Mouse (Mus musculus) bone marrow macrophage, adult 2 months (primary cell): Measurements from ENCODE around the gene Dse. TPM values are rescaled to one million over a fixed set of nuclear protein-coding genes. Genes with fewer than 3 reads are reported as not detected.

Experiments used
- H3K27ac ChIP-seq: 2 replicates; pipeline ENCODE4 v1.5.1; 2012; ENCODE audit warnings: low read depth, low read length; ENCODE audit not compliant: insufficient read depth
- H3K4me1 ChIP-seq: 2 replicates; pipeline ENCODE4 v1.6.1; 2012; ENCODE audit warnings: low read length; ENCODE audit not compliant: control insufficient read depth, insufficient read depth
- H3K4me3 ChIP-seq: 2 replicates; pipeline ENCODE4 v1.5.1; 2012; ENCODE audit warnings: mild to moderate bottlenecking, low read length, moderate library complexity; ENCODE audit not compliant: insufficient read depth
- CTCF ChIP-seq: IDR thresholded peaks from 2 replicates; pipeline ENCODE4 v1.5.1; 2012; ENCODE audit warnings: low read depth, mild to moderate bottlenecking, low read length, moderate library complexity
- POLR2A ChIP-seq: IDR thresholded peaks from 2 replicates; pipeline ENCODE4 v1.6.1; 2012; ENCODE audit warnings: mild to moderate bottlenecking, low read depth, low read length, borderline replicate concordance
- polyA plus RNA-seq: library from polyadenylated mRNA; stranded (reverse); fragments of >200 nt; gene quantifications from 2 replicates; pipeline ENCODE4 v1.2.4, GENCODE M21; 2012; ENCODE audit not compliant: missing spikeins, insufficient read depth, insufficient read length

Dse gene
- polyA plus RNA-seq, 1 experiment: 104 TPM

GRCm38 (mm10) chr10:34184956-34185355, 22.6 kb downstream of the Dse start:
- Histone ChIP-seq H3K4me1 (peaks cover 47% of the 10 kb centered on the region), H3K27ac (no peak overlapping the region), H3K4me3 (no peak overlapping the region)
- TF ChIP-seq CTCF (no peak), POLR2A (no peak)

GRCm38 (mm10) chr10:34183731-34184130, 23.8 kb downstream of the Dse start:
- peaks cover 40% of the 10 kb centered on the region for H3K4me1 ChIP-seq

GRCm38 (mm10) chr10:34175870-34176606, 31.5 kb downstream of the Dse start:
- TF ChIP-seq CTCF: no peak
- TF ChIP-seq POLR2A: no peak
- H3K4me1 ChIP-seq: peaks cover 42% of the 10 kb centered on the region
- H3K4me3 ChIP-seq: no peak overlapping the region
- peak overlapping the region; percentile 14 for H3K27ac ChIP-seq

More at GRCm38 (mm10) chr10:34183731-34184130, 23.8 kb downstream of the Dse start:
- Histone ChIP-seq H3K4me3 (no peak overlapping the region), H3K27ac (no peak overlapping the region)
- TF ChIP-seq POLR2A (no peak), CTCF (no peak)

GRCm38 (mm10) chr10:34172663-34173282, 34.7 kb downstream of the Dse start:
- H3K27ac ChIP-seq: peak overlapping the region; percentile 67
- TF ChIP-seq POLR2A (no peak), CTCF (no peak)
- H3K4me3 ChIP-seq: no peak overlapping the region
- H3K4me1 ChIP-seq: peaks cover 54% of the 10 kb centered on the region

- no peak for TF ChIP-seq POLR2A
- TF ChIP-seq CTCF: no peak
- Histone ChIP-seq H3K4me1 (peaks cover 50% of the 10 kb centered on the region), H3K27ac (peak overlapping the region; percentile 67), H3K4me3 (no peak overlapping the region)
Measured at GRCm38 (mm10) chr10:34171660-34172059, 35.9 kb downstream of the Dse start.

GRCm38 (mm10) chr10:34171191-34171590, 36.3 kb downstream of the Dse start:
- peak overlapping the region; percentile 67 for H3K27ac ChIP-seq
- no peak for TF ChIP-seq CTCF
- no peak for TF ChIP-seq POLR2A
- H3K4me1 ChIP-seq: peaks cover 48% of the 10 kb centered on the region
- no peak overlapping the region for H3K4me3 ChIP-seq

- no peak overlapping the region for H3K4me3 ChIP-seq
- TF ChIP-seq POLR2A (no peak), CTCF (no peak)
- no peak overlapping the region for H3K27ac ChIP-seq
- H3K4me1 ChIP-seq: peaks cover 22% of the 10 kb centered on the region
Measured at GRCm38 (mm10) chr10:34166971-34167370, 40.5 kb downstream of the Dse start.

GRCm38 (mm10) chr10:34155796-34156554, 51.5 kb downstream of the Dse start:
- no peak overlapping the region for H3K27ac ChIP-seq
- H3K4me3 ChIP-seq: no peak overlapping the region
- TF ChIP-seq CTCF (no peak), POLR2A (no peak)
- H3K4me1 ChIP-seq: peaks cover 15% of the 10 kb centered on the region

- H3K4me3 ChIP-seq: no peak overlapping the region
- TF ChIP-seq CTCF: no peak
- TF ChIP-seq POLR2A: no peak
- no peak overlapping the region for H3K27ac ChIP-seq
- H3K4me1 ChIP-seq: peaks cover 4% of the 10 kb centered on the region; the same call in 1 of the 2 replicates
Measured at GRCm38 (mm10) chr10:34151827-34152226, 55.7 kb downstream of the Dse start.
